Mouse (Mus musculus): Measurements from ENCODE around the gene Calca.
"Not testable (repeated sequence)": the region's sequence is repeated elsewhere in the genome, so short reads cannot be mapped to it uniquely, and the experiment has no call there.

The Calca gene

GRCm38 (mm10) chr7:114636102-114636501 lies at the start of gene Calca:
Calca (minus strand) TSS chr7:114636357.
- no peak for DNase-seq (ENCODE audit: low read depth)

- no peak for DNase-seq (ENCODE audit: low read depth)
These were observed 36.5 kb upstream of the Calca start for GRCm38 (mm10) chr7:114672697-114673096.

- DNase-seq (ENCODE audit: low read depth): no peak
These were observed 35.2 kb upstream of the Calca start for GRCm38 (mm10) chr7:114671405-114671804.

- DNase-seq (ENCODE audit: low read depth): no peak
These were observed 13.6 kb upstream of the Calca start for GRCm38 (mm10) chr7:114649730-114650129.

- no peak for DNase-seq (ENCODE audit: low read depth)
These were observed 12.6 kb upstream of the Calca start for GRCm38 (mm10) chr7:114648791-114649190.

- peak; percentile 3 for DNase-seq (ENCODE audit: low read depth)
These were observed 522 bp downstream of the Calca start for GRCm38 (mm10) chr7:114635569-114636101.

GRCm38 (mm10) chr7:114634386-114634785 lies 1.8 kb downstream of the Calca start:
- DNase-seq (ENCODE audit: low read depth): no peak

GRCm38 (mm10) chr7:114625966-114626365 lies 10.2 kb downstream of the Calca start:
- DNase-seq (ENCODE audit: low read depth): no peak

- no peak for DNase-seq (ENCODE audit: low read depth)
These were observed 19.4 kb downstream of the Calca start for GRCm38 (mm10) chr7:114616759-114617158.

GRCm38 (mm10) chr7:114594391-114594790 lies 41.8 kb downstream of the Calca start:
- not testable (repeated sequence) for DNase-seq (ENCODE audit: low read depth)

GRCm38 (mm10) chr7:114582441-114582840 lies 53.7 kb downstream of the Calca start:
- no peak for DNase-seq (ENCODE audit: low read depth)

Data from fibroblast of lung, adult 2 months (primary cell).